Comparison of ENCODE assay signal across 16 mouse cellular contexts in the genomic region with DNA sequence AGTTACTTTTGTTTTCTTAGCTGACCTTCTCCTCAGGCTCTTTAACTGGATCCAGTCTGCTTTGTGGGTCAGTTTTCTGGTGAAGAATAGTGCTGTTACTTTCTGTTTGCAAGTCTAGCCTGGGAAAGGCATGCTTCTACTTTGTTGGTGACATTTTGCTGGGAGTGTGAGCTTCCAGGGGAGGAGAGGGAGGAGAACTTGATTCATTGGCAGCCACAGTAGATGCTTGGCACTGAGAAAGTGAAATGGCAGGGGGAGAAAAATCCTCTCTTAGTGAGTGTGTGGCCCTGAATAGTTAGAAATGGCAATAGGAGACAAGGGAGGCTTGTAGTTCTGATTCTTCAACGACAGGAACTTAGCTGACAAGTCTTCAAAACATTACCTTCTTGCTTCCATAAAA.
DNase-seq lines count a peak whose midpoint lies in the region; ATAC-seq and TF ChIP-seq lines count a peak whose summit lies in the region.
"Had no signal": no experiment of that assay in that cellular context is flagged by ENCODE, and none has a peak within 500 bp of the region (broad histone marks: within the 10 kb centered on the region; RNA-seq: fewer than 3 reads in every experiment).

No protein-coding gene starts in this region.

- H3K9me3 ChIP-seq in forebrain, embryonic 10.5 days: no peaks in the 10 kb centered on the region
- no peaks in the 10 kb centered on the region for H3K9me3 ChIP-seq in hindbrain, embryonic 14.5 days (ENCODE audit: control insufficient read depth, low read length)
- no peaks in the 10 kb centered on the region for H3K9me3 ChIP-seq in neural tube, embryonic 13.5 days
- H3K9me3 ChIP-seq: embryonic facial prominence, embryonic 13.5 days; heart, embryonic 13.5 days; kidney, embryonic 15.5 days; limb, embryonic 15.5 days had no signal

- intact Hi-C loops in heart, postnatal 14 days (cut with DNase I): no loop called here

- TF ChIP-seq CTCF in layer of hippocampus, adult 2 months (conservative IDR thresholded peaks at IDR 0.05): no peak

- H3K4me1 ChIP-seq in forebrain, embryonic 10.5 days: peaks cover 43% of the 10 kb centered on the region
- peaks cover 18% of the 10 kb centered on the region for H3K4me1 ChIP-seq in hindbrain, embryonic 14.5 days (replicated peaks; ENCODE audit: control insufficient read depth, insufficient read depth, low read length)
- H3K4me1 ChIP-seq in neural tube, embryonic 13.5 days (replicated peaks): peaks cover 38% of the 10 kb centered on the region

- no peak for DNase-seq in layer of hippocampus, adult 2 months (ENCODE audit: low spot score in 2 of 2)
- DNase-seq in layer of hippocampus, adult 11-12 months (ENCODE audit: low spot score): no peak
- DNase-seq in forebrain, embryonic 10.5 days (ENCODE audit: extremely low spot score, low spot score): no peak
- no peak for DNase-seq in hindbrain, embryonic 14.5 days (ENCODE audit: low spot score)
- no peak for DNase-seq in thymus, postnatal 36 days
- no peak for DNase-seq in heart, postnatal 14 days
- DNase-seq: adrenal gland, postnatal 36 days; gastrocnemius, postnatal 36 days had no signal

- no peak for ATAC-seq in hindbrain, embryonic 14.5 days (ENCODE audit: low FRiP score)
- ATAC-seq in neural tube, embryonic 13.5 days (ENCODE audit: low read depth): no peak
- ATAC-seq: activated CD4-positive, CD25-positive, alpha-beta regulatory T cell, adult 4 months; CD4-positive, CD25-positive, alpha-beta regulatory T cell, adult 4 months had no signal

- peak overlapping the region; percentile 62; the same call in 1 of the 2 replicates for H3K27ac ChIP-seq in layer of hippocampus, adult 2 months
- no peak overlapping the region for H3K27ac ChIP-seq in forebrain, embryonic 10.5 days
- no peak overlapping the region for H3K27ac ChIP-seq in hindbrain, embryonic 14.5 days
- H3K27ac ChIP-seq in neural tube, embryonic 13.5 days (replicated peaks): no peak overlapping the region
- H3K27ac ChIP-seq: embryonic facial prominence, embryonic 13.5 days; heart, embryonic 13.5 days; kidney, embryonic 15.5 days; limb, embryonic 15.5 days had no signal

- H3K27me3 ChIP-seq in forebrain, embryonic 10.5 days (ENCODE audit: poor library complexity, severe bottlenecking): no peaks in the 10 kb centered on the region
- H3K27me3 ChIP-seq in hindbrain, embryonic 14.5 days (ENCODE audit: control insufficient read depth, insufficient read depth, low read length): no peaks in the 10 kb centered on the region
- no peaks in the 10 kb centered on the region for H3K27me3 ChIP-seq in neural tube, embryonic 13.5 days
- H3K27me3 ChIP-seq: limb, embryonic 15.5 days had no signal

- H3K4me2 ChIP-seq in hindbrain, embryonic 14.5 days (replicated peaks): peak overlapping the region; percentile 68
- peak overlapping the region; percentile 90 for H3K4me2 ChIP-seq in neural tube, embryonic 13.5 days
- H3K4me2 ChIP-seq: embryonic facial prominence, embryonic 13.5 days; heart, embryonic 13.5 days; kidney, embryonic 15.5 days; limb, embryonic 15.5 days had no signal

- H3K36me3 ChIP-seq in forebrain, embryonic 10.5 days (replicated peaks): no peaks in the 10 kb centered on the region
- no peaks in the 10 kb centered on the region for H3K36me3 ChIP-seq in hindbrain, embryonic 14.5 days (replicated peaks; ENCODE audit: control insufficient read depth, insufficient read depth)
- H3K36me3 ChIP-seq in neural tube, embryonic 13.5 days: no peaks in the 10 kb centered on the region
- H3K36me3 ChIP-seq: embryonic facial prominence, embryonic 13.5 days; heart, embryonic 13.5 days; kidney, embryonic 15.5 days; limb, embryonic 15.5 days had no signal

- 83% methylated on average over 1 of the region's 1 CpGs for WGBS in forebrain, embryonic 10.5 days
- 70% methylated on average over 1 of the region's 1 CpGs for WGBS in hindbrain, embryonic 14.5 days
- WGBS in neural tube, embryonic 13.5 days: 82% methylated on average over 1 of the region's 1 CpGs

- H3K9ac ChIP-seq in hindbrain, embryonic 14.5 days: no peak overlapping the region
- no peak overlapping the region for H3K9ac ChIP-seq in neural tube, embryonic 13.5 days
- H3K9ac ChIP-seq: embryonic facial prominence, embryonic 13.5 days; heart, embryonic 13.5 days; kidney, embryonic 15.5 days; limb, embryonic 15.5 days had no signal

- peak overlapping the region; percentile 26; the same call in 1 of the 2 replicates for H3K4me3 ChIP-seq in layer of hippocampus, adult 2 months
- peak overlapping the region; percentile 1; the same call in 1 of the 2 replicates for H3K4me3 ChIP-seq in forebrain, embryonic 10.5 days
- H3K4me3 ChIP-seq in hindbrain, embryonic 14.5 days (replicated peaks; ENCODE audit: low read length): peak overlapping the region; percentile 48; the same call in 1 of the 2 replicates
- H3K4me3 ChIP-seq in neural tube, embryonic 13.5 days: peak overlapping the region; percentile 67
- H3K4me3 ChIP-seq: embryonic facial prominence, embryonic 13.5 days; heart, embryonic 13.5 days; kidney, embryonic 15.5 days; limb, embryonic 15.5 days; megakaryocyte, embryonic 14.5 days had no signal

Comparison
In these comparisons a context has a peak if more than half of its experiments do, and no peak if none do; other contexts are left out.
1. H3K4me3 ChIP-seq: peak in every context shown above with its lines; median percentile 67 in neural tube, embryonic 13.5 days; 48 in hindbrain, embryonic 14.5 days; 26 in layer of hippocampus, adult 2 months; 1 in forebrain, embryonic 10.5 days.